Mouse (Mus musculus) heart, embryonic 14.5 days (tissue): ENCODE results near the gene Usp11. TPM values are rescaled to one million over a fixed set of nuclear protein-coding genes. Genes with fewer than 3 reads are reported as not detected.
A peak's percentile ranks its signal among the peaks of the same experiment; 100 is the strongest.

Experiments used
- ATAC-seq: fragments of 200-750 bp; cut with Nextera tagmentation; 2 replicates; pipeline ENCODE4 v1.8.0; 2017; ENCODE audit warnings: low read depth, moderate TSS enrichment; ENCODE audit not compliant: insufficient number of reproducible peaks, insufficient read depth, low FRiP score
- H3K27ac ChIP-seq, 2 experiments: fragments of 200-500 bp in 1 of 2; fragments of 300-500 bp in 1 of 2; sonication (generic) in 1 of 2; replicated peaks in 1 of 2; 2 replicates each; pipeline ENCODE4 v1.5.1; 2012 to 2014; ENCODE audit warnings: low read depth in 2 of 2, low read length in 2 of 2, control low read depth in 1 of 2, mild to moderate bottlenecking in 1 of 2, mixed read lengths in 1 of 2; ENCODE audit not compliant: control insufficient read depth in 1 of 2, insufficient read depth in 1 of 2
- H3K27me3 ChIP-seq: fragments of 300-500 bp; sonication (generic); 2 replicates; pipeline ENCODE4 v1.6.1; 2014; ENCODE audit warnings: mild to moderate bottlenecking, low read length, control low read depth; ENCODE audit not compliant: control insufficient read depth, insufficient read depth
- H3K36me3 ChIP-seq: fragments of 300-500 bp; sonication (generic); 2 replicates; pipeline ENCODE4 v1.6.1; 2014; ENCODE audit warnings: mild to moderate bottlenecking, control low read depth, low read length, mixed read lengths; ENCODE audit not compliant: control insufficient read depth, insufficient read depth
- H3K4me1 ChIP-seq, 2 experiments: fragments of 200-500 bp in 1 of 2; fragments of 300-500 bp in 1 of 2; sonication (generic) in 1 of 2; 2 replicates each; pipeline ENCODE4 v1.6.1; 2012 to 2014; ENCODE audit warnings: low read length in 2 of 2, control low read depth in 1 of 2, mixed read lengths in 1 of 2; ENCODE audit not compliant: control insufficient read depth in 2 of 2, insufficient read depth in 2 of 2
- H3K4me2 ChIP-seq: fragments of 300-500 bp; sonication (generic); 2 replicates; pipeline ENCODE4 v1.6.1; 2014; ENCODE audit warnings: mild to moderate bottlenecking, low read length
- H3K4me3 ChIP-seq, 2 experiments: fragments of 200-500 bp in 1 of 2; fragments of 300-500 bp in 1 of 2; sonication (generic) in 1 of 2; 2 replicates each; pipeline ENCODE4 v1.5.1; 2012 to 2014; ENCODE audit warnings: low read length in 2 of 2, mild to moderate bottlenecking in 2 of 2, control low read depth in 1 of 2, low read depth in 1 of 2, moderate library complexity in 1 of 2; ENCODE audit not compliant: control insufficient read depth in 1 of 2, insufficient read depth in 1 of 2
- H3K9ac ChIP-seq: fragments of 300-500 bp; sonication (generic); 2 replicates; pipeline ENCODE4 v1.6.1; 2014; ENCODE audit warnings: mild to moderate bottlenecking, low read length
- H3K9me3 ChIP-seq: fragments of 300-500 bp; sonication (generic); 2 replicates; pipeline ENCODE4 v1.6.1; 2016; ENCODE audit warnings: low read length, control low read depth; ENCODE audit not compliant: control insufficient read depth
- WGBS: fragments of 180-500 bp; shearing (Covaris S2); extraction: QIAGEN DNeasy Blood & Tissue Kit; methylation state at CpG from one replicate; pipeline ENCODE4 v1.1.7; 2014; 5-methylcytosine and 5-hydroxymethylcytosine counted together
- polyA plus RNA-seq: library from polyadenylated mRNA; unstranded; fragments of >200 nt; fragmentation: Nextera tagmentation; extraction: Ambion mirVana; gene quantifications from 2 replicates; pipeline ENCODE4 v1.2.1, GENCODE M21; 2014

Gene Usp11
- polyA plus RNA-seq = 33.6 and 34.5 TPM in 2 replicates

DNA sequence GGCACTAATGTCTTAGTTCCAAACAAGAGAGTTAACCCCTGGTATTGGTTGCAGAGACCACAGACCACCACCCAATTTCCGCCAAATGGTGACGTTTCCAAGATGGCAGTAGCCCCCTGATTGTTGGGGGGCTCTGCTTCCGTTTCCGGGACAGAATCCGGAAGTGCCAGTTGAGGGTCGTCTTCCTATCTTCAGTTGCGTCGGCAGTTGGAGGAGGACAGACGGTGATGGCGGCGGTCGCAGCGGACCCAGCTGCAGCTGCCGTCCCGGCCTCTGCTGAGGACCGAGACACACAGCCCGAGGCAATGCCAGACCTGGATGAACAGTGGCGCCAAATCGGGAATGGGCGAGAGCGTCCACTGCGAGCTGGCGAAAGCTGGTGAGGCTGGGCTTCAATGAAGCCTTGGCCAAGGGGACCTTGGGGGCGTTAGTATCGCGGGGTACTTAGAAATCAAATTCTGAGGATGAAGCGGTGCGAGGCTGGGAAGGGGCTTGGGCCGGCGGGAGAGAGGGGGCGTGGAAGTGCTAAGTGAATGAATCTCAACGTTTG is at the start of gene Usp11:
Gene Usp11 (plus strand): TSS at position 166 of the 550 bp plus-strand sequence.
- H3K27me3 ChIP-seq = no peaks in the 10 kb centered on the region
- peak within 1 kb of the TSS; percentile 62 for H3K4me2 ChIP-seq
- peaks cover 10% of the 10 kb centered on the region for H3K36me3 ChIP-seq
- 22% methylated on average over 32 of the region's 32 CpGs for WGBS
- H3K4me3 ChIP-seq = peak within 1 kb of the TSS; percentile 57 to 90
- H3K9ac ChIP-seq = peak within 1 kb of the TSS; percentile 82
- H3K9me3 ChIP-seq = no peaks in the 10 kb centered on the region
- ATAC-seq = peak; percentile 19
- H3K4me1 ChIP-seq = no peaks in the 10 kb centered on the region
- H3K27ac ChIP-seq = peak within 1 kb of the TSS; percentile 95 to 99

DNA sequence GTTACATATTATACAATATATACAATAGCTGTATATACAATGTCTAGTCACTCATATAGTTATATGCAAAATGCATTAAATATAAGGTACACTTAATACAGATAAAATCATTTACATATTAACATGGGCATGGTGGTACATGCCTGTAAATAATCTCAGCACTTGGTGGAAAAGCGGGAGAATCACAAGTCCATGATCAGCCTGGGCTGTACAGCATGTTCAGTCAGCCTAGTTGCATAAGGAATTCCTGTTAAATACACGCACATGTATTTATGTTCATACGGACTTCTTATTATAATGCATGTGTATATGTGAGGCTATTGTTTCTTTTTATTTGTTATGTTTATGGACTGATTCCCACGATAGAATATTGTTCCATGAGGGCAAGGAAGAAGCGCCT is 46.1 kb upstream of the Usp11 start:
- no peaks in the 10 kb centered on the region for H3K9me3 ChIP-seq
- H3K4me1 ChIP-seq = no peaks in the 10 kb centered on the region
- H3K27me3 ChIP-seq = no peaks in the 10 kb centered on the region
- WGBS = 31% methylated on average over 5 of the region's 5 CpGs
- no peak overlapping the region for H3K27ac ChIP-seq
- peak overlapping the region in 1 of 2 experiments; percentile 50; a peak in 2 of 4 replicates for H3K4me3 ChIP-seq
- H3K9ac ChIP-seq = no peak overlapping the region
- H3K36me3 ChIP-seq = no peaks in the 10 kb centered on the region
- ATAC-seq = no peak
- peak overlapping the region; percentile 77 for H3K4me2 ChIP-seq

DNA sequence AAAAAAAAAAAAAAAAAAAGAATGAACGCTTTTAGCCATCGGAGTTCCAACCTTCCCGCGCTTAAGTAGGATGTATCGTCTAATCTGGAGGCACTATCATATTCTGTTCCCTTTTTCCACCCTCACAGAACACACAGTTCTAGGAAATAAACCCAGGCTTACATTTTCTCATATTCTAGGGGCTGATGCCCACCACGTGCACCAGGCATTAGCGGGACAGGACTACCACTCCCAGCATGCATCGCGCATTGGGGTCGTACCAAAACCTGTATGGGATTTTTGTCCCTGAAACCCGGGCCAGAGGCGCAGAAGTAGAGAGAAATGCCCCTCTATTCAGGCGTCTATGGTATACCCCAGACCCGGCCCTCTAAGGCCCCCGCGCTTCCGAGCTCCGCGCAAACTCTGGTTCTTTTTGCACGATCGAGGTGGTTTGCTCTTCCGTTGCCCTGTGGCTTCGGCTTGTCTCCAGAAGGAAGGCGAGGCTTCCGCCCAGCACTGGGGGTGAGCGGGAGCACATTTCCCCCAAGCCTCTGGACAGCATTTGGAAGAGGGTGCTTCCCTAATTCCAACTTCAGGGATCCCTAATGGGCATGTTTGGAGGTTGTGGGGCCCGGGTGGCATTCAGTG is 45.6 kb upstream of the Usp11 start, which contains the start of gene Uba1:
Gene Uba1 (plus strand): TSS at position 301 of the 627 bp plus-strand sequence.
- no peaks in the 10 kb centered on the region for H3K27me3 ChIP-seq
- H3K9ac ChIP-seq = peak within 1 kb of the TSS; percentile 68
- 19% methylated on average over 27 of the region's 27 CpGs for WGBS
- no peaks in the 10 kb centered on the region for H3K4me1 ChIP-seq
- H3K4me2 ChIP-seq = peak within 1 kb of the TSS; percentile 77
- H3K9me3 ChIP-seq = no peaks in the 10 kb centered on the region
- peak within 1 kb of the TSS; percentile 50 to 62 for H3K4me3 ChIP-seq
- ATAC-seq = peak; percentile 83
- peak within 1 kb of the TSS in 1 of 2 experiments; percentile 67; a peak in 2 of 4 replicates for H3K27ac ChIP-seq
- no peaks in the 10 kb centered on the region for H3K36me3 ChIP-seq

DNA sequence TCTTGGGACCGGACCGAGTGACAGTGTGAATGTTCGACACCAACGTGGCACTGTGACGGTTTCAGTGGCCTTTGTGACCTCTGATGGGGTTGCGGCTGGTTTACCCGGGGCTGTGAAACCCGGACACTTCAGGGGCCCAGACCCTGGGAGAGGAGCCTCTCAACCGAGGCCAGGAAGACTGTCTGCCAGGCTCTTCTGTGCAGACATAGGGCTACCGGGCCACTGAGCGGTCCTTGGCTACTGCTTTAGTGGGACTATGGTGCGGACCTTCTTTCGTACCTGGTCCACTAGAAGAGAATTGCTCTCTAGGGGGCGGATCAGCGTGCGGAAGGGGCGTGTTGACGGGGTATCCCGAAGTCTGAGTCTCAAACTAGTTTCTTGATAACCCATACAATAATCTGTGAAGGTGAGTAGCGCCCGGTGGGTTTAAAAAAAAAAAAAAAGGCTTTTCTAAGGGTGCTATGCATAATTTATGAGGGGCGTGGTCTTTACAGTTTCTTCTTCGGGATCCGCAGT is 44.8 kb upstream of the Usp11 start:
- WGBS = 20% methylated on average over 24 of the region's 24 CpGs
- Histone ChIP-seq H3K9ac (peak overlapping the region; percentile 68), H3K4me3 (peak overlapping the region; percentile 50 to 62), H3K9me3 (no peaks in the 10 kb centered on the region), H3K27ac (peak overlapping the region in 1 of 2 experiments; percentile 67; a peak in 2 of 4 replicates), H3K36me3 (no peaks in the 10 kb centered on the region), H3K4me1 (no peaks in the 10 kb centered on the region), H3K4me2 (peak overlapping the region; percentile 77), H3K27me3 (no peaks in the 10 kb centered on the region)
- 0 out of 2 replicates have a peak, but pooled peaks have one; percentile 33 for ATAC-seq

DNA sequence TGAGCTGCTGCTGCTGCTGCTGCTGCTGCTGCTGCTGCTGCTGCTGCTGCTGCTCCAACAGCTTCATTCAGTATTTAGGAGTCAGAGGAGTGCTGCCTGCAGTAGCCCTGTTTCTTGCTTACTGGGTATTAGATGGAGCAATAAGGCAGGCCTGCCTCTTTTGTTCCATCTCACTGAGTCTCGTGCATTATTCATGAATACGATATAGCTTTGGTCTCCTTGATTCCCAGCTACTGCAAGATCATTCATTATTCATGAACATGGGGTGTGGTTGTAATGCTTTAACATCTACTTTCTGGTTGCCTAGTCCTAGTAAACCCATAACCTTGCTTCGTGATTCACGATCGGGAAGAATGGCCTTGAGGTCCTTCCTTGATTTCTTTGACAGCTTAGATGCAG is 41.4 kb upstream of the Usp11 start:
- H3K36me3 ChIP-seq = peaks cover 17% of the 10 kb centered on the region
- 25% methylated on average over 5 of the region's 5 CpGs for WGBS
- no peak overlapping the region for H3K27ac ChIP-seq
- no peaks in the 10 kb centered on the region for H3K27me3 ChIP-seq
- no peak overlapping the region for H3K4me3 ChIP-seq
- no peak for ATAC-seq
- H3K9me3 ChIP-seq = no peaks in the 10 kb centered on the region
- peaks cover 2 to 13% of the 10 kb centered on the region in 2 experiments for H3K4me1 ChIP-seq
- no peak overlapping the region for H3K9ac ChIP-seq
- no peak overlapping the region for H3K4me2 ChIP-seq

DNA sequence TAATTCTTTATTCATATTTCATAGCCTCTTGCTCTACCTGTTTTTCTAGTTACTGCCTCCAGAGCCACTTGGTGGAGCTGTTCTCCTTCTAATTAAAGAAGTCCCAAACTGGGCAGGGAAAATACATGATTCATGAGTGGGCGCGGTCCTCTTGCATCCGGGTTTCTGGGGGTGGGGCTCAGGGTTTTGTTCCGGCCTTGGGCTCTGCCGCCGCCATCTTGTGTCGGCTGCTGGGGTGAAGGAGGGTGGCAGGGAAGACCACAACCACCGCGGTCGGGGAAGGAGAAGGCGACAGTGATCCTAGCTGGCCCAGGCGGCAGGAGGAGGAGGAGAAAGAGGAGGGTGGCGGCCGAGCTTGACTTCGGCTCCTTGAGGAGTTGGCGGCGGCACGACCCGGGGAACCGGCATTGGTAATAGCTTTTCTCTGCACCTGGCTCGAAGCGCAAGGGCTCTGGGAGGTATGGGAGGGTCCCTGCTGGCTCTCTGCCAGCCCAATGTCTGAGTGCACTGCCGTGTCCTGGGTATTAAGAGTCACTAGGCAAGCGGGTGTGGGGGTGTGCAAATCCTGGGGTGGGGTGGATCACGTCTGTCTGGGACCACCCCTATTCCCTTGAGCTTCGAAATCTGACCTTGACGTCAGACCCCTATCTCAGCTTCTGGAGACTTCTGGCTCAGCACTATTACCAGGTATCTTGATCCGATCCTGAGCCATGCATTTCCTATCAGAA is 40.8 kb upstream of the Usp11 start:
- Histone ChIP-seq H3K9me3 (no peaks in the 10 kb centered on the region), H3K9ac (peak overlapping the region; percentile 90), H3K4me2 (peak overlapping the region; percentile 69), H3K27me3 (no peaks in the 10 kb centered on the region), H3K27ac (peak overlapping the region; percentile 66 to 82), H3K36me3 (peaks cover 22% of the 10 kb centered on the region), H3K4me3 (peak overlapping the region; percentile 67 to 68), H3K4me1 (peaks cover 2 to 13% of the 10 kb centered on the region in 2 experiments)
- peak; percentile 76 for ATAC-seq
- 19% methylated on average over 28 of the region's 28 CpGs for WGBS

DNA sequence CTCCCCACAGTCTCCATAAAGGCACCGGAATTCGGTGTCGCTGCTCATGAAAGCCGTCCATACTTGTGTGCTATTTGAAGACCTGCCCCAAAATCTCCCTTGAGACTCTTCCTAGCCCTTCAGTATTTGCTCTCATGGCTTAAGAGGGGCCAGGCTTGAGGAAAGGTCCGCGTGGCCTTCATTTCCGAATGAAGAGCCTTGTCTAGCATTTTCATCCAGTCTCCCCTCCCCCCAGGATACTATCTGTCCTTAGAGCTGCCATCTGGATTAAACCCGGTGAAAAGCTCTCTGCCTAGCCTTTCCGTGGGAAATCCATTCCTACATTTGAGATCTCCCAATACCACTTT is 40.3 kb upstream of the Usp11 start:
- Histone ChIP-seq H3K36me3 (peaks cover 27% of the 10 kb centered on the region), H3K27me3 (no peaks in the 10 kb centered on the region), H3K9ac (peak overlapping the region; percentile 90), H3K4me1 (peaks cover 2 to 13% of the 10 kb centered on the region in 2 experiments), H3K9me3 (no peaks in the 10 kb centered on the region), H3K27ac (peak overlapping the region; percentile 66 to 82), H3K4me2 (peak overlapping the region; percentile 69), H3K4me3 (peak overlapping the region; percentile 67 to 68)
- 17% methylated on average over 9 of the region's 9 CpGs for WGBS
- peak; percentile 11; the same call in 1 of the 2 replicates for ATAC-seq
